Mouse (Mus musculus): ENCODE data around the gene Bspry. TPM values are rescaled to one million over a fixed set of nuclear protein-coding genes. Genes with fewer than 3 reads are reported as not detected.

The Bspry gene
- polyA plus RNA-seq, 1 experiment from 2014 or later, result 0.27 TPM

- ATAC-seq (ENCODE audit: low read depth), result no peak
- peak overlapping the region; percentile 46; the same call in 1 of the 2 replicates for H3K27ac ChIP-seq (ENCODE audit: low read length)
- no peaks in the 10 kb centered on the region for H3K9me3 ChIP-seq (replicated peaks; ENCODE audit: control insufficient read depth, low read length)
- H3K4me3 ChIP-seq (ENCODE audit: low read depth, low read length), result no peak overlapping the region
- peaks cover 9% of the 10 kb centered on the region for H3K36me3 ChIP-seq (ENCODE audit: control insufficient read depth, insufficient read depth)
- H3K27me3 ChIP-seq (ENCODE audit: control insufficient read depth, insufficient read depth, low read depth, low read length), result no peaks in the 10 kb centered on the region
- no peak overlapping the region for H3K9ac ChIP-seq (ENCODE audit: low read depth, low read length)
- H3K4me1 ChIP-seq (ENCODE audit: control insufficient read depth, low read depth, low read length), result peaks cover 25% of the 10 kb centered on the region
- no peak overlapping the region for H3K4me2 ChIP-seq (ENCODE audit: low read depth, low read length)
- 52% methylated on average over 7 of the region's 7 CpGs for WGBS (ENCODE audit: insufficient replicate concordance)
Observed at GRCm38 (mm10) chr4:62502969-62503368, 23.1 kb downstream of the Bspry start.

DNA sequence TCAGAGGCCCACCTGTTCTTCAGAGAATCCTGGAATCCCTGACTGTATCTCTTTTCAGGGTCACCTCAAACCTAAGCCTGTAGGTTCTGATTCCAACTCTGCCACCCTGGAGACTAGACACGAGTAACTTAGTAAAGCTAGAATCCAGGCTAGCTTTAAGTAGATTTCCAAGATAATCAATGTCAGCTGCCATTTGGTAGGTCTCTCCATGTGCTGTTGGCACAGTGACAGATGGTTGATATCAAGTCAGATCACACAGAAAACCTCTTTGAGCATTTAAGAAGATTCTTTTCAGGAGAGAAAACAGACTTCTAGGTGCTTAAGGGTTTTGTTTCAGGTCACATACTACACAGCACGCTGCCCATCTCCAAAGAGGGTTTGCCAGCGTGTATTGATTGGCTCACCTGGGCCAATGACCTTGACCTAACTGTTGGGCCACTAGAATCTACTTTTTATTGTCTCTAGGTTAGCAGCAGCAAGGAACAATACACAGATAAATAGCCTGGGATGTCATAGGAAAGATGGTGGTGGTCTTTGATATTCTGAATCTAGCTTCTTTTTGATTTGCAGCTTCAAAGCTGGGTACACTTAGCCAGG is 23.6 kb downstream of the Bspry start, which contains the start of gene Hdhd3:
TSS of gene Hdhd3 (minus strand) at position 94 of the 597 bp plus-strand sequence.
- Histone ChIP-seq H3K9me3 (replicated peaks; ENCODE audit: control insufficient read depth, low read length) (no peaks in the 10 kb centered on the region), H3K27ac (ENCODE audit: low read length) (peak within 1 kb of the TSS; percentile 51), H3K9ac (ENCODE audit: low read depth, low read length) (peak within 1 kb of the TSS; percentile 77), H3K4me3 (ENCODE audit: low read depth, low read length) (peak within 1 kb of the TSS; percentile 81), H3K27me3 (ENCODE audit: control insufficient read depth, insufficient read depth, low read depth, low read length) (no peaks in the 10 kb centered on the region), H3K4me1 (ENCODE audit: control insufficient read depth, low read depth, low read length) (peaks cover 25% of the 10 kb centered on the region), H3K4me2 (ENCODE audit: low read depth, low read length) (peak within 1 kb of the TSS; percentile 89), H3K36me3 (ENCODE audit: control insufficient read depth, insufficient read depth) (peaks cover 14% of the 10 kb centered on the region)
- 69% methylated on average over 3 of the region's 3 CpGs for WGBS (ENCODE audit: insufficient replicate concordance)
- no peak for ATAC-seq (ENCODE audit: low read depth)

GRCm38 (mm10) chr4:62505991-62506390 is 26.1 kb downstream of the Bspry start:
- Histone ChIP-seq H3K4me2 (ENCODE audit: low read depth, low read length) (no peak overlapping the region), H3K4me1 (ENCODE audit: control insufficient read depth, low read depth, low read length) (peaks cover 30% of the 10 kb centered on the region), H3K9ac (ENCODE audit: low read depth, low read length) (no peak overlapping the region), H3K9me3 (replicated peaks; ENCODE audit: control insufficient read depth, low read length) (no peaks in the 10 kb centered on the region), H3K4me3 (ENCODE audit: low read depth, low read length) (no peak overlapping the region), H3K27ac (ENCODE audit: low read length) (peak overlapping the region; percentile 27; the same call in 1 of the 2 replicates), H3K27me3 (ENCODE audit: control insufficient read depth, insufficient read depth, low read depth, low read length) (no peaks in the 10 kb centered on the region), H3K36me3 (ENCODE audit: control insufficient read depth, insufficient read depth) (peaks cover 39% of the 10 kb centered on the region)
- ATAC-seq (ENCODE audit: low read depth), result no peak
- 73% methylated on average over 3 of the region's 3 CpGs for WGBS (ENCODE audit: insufficient replicate concordance)

DNA sequence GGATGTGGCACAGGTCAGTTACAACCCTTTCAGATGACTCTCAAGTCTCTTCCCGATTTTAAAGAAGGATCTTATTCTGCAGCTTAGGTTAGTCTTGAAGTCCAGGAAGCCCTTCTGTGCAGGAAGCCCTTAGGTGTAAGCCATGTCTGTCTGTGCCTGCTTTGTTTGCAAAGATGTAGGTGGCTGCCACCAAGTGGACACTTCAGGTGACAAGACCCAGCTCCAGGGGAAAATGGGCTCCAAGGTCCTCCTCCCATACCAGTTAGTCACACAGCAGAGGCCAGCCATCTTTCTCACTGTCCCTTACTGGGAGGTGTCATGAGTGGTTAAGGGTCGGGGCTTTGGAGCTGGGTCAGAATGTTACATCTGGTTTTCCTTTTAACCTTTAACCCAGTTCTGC is 26.9 kb downstream of the Bspry start:
- Histone ChIP-seq H3K4me2 (ENCODE audit: low read depth, low read length) (no peak overlapping the region), H3K27me3 (ENCODE audit: control insufficient read depth, insufficient read depth, low read depth, low read length) (no peaks in the 10 kb centered on the region), H3K36me3 (ENCODE audit: control insufficient read depth, insufficient read depth) (peaks cover 47% of the 10 kb centered on the region), H3K9ac (ENCODE audit: low read depth, low read length) (no peak overlapping the region), H3K4me3 (ENCODE audit: low read depth, low read length) (no peak overlapping the region), H3K9me3 (replicated peaks; ENCODE audit: control insufficient read depth, low read length) (no peaks in the 10 kb centered on the region), H3K27ac (ENCODE audit: low read length) (peak overlapping the region; percentile 33), H3K4me1 (ENCODE audit: control insufficient read depth, low read depth, low read length) (peaks cover 33% of the 10 kb centered on the region)
- peak; percentile 20 for ATAC-seq (ENCODE audit: low read depth)
- WGBS (ENCODE audit: insufficient replicate concordance), result 53% methylated on average over 2 of the region's 2 CpGs

DNA sequence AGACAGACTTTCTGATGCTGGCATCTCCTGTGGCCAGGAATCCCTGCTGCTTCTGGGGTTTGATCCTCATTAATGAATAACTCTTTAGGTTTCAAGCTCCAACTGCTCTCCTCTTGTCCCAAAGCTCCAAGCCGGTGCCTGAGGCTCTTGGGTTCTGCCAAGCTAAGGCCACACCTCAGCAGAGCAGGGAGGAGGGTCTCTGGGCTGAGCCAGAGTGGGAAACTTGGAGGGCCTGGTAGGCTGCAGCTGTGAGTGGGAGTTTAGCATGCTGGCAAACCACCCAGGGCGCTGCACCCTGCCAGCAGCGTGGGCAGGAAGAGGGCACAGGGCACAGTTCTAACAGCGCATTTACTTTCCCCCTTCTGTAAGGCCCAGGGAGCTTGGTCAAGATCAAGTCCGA is 29.0 kb downstream of the Bspry start:
- H3K27me3 ChIP-seq (ENCODE audit: control insufficient read depth, insufficient read depth, low read depth, low read length), result no peaks in the 10 kb centered on the region
- WGBS (ENCODE audit: insufficient replicate concordance), result 91% methylated on average over 5 of the region's 5 CpGs
- no peak for ATAC-seq (ENCODE audit: low read depth)
- H3K27ac ChIP-seq (ENCODE audit: low read length), result no peak overlapping the region
- peaks cover 67% of the 10 kb centered on the region for H3K36me3 ChIP-seq (ENCODE audit: control insufficient read depth, insufficient read depth)
- no peaks in the 10 kb centered on the region for H3K9me3 ChIP-seq (replicated peaks; ENCODE audit: control insufficient read depth, low read length)
- H3K9ac ChIP-seq (ENCODE audit: low read depth, low read length), result no peak overlapping the region
- H3K4me2 ChIP-seq (ENCODE audit: low read depth, low read length), result no peak overlapping the region
- H3K4me1 ChIP-seq (ENCODE audit: control insufficient read depth, low read depth, low read length), result peaks cover 41% of the 10 kb centered on the region
- no peak overlapping the region for H3K4me3 ChIP-seq (ENCODE audit: low read depth, low read length)

- no peaks in the 10 kb centered on the region for H3K9me3 ChIP-seq (replicated peaks; ENCODE audit: control insufficient read depth, low read length)
- no peak overlapping the region for H3K27ac ChIP-seq (ENCODE audit: low read length)
- H3K27me3 ChIP-seq (ENCODE audit: control insufficient read depth, insufficient read depth, low read depth, low read length), result no peaks in the 10 kb centered on the region
- peaks cover 73% of the 10 kb centered on the region for H3K36me3 ChIP-seq (ENCODE audit: control insufficient read depth, insufficient read depth)
- ATAC-seq (ENCODE audit: low read depth), result no peak
- H3K4me3 ChIP-seq (ENCODE audit: low read depth, low read length), result no peak overlapping the region
- WGBS (ENCODE audit: insufficient replicate concordance), result 88% methylated on average over 11 of the region's 11 CpGs
- H3K4me1 ChIP-seq (ENCODE audit: control insufficient read depth, low read depth, low read length), result peaks cover 45% of the 10 kb centered on the region
- no peak overlapping the region for H3K4me2 ChIP-seq (ENCODE audit: low read depth, low read length)
- no peak overlapping the region for H3K9ac ChIP-seq (ENCODE audit: low read depth, low read length)
Observed at GRCm38 (mm10) chr4:62509946-62510345, 30.1 kb downstream of the Bspry start.

DNA sequence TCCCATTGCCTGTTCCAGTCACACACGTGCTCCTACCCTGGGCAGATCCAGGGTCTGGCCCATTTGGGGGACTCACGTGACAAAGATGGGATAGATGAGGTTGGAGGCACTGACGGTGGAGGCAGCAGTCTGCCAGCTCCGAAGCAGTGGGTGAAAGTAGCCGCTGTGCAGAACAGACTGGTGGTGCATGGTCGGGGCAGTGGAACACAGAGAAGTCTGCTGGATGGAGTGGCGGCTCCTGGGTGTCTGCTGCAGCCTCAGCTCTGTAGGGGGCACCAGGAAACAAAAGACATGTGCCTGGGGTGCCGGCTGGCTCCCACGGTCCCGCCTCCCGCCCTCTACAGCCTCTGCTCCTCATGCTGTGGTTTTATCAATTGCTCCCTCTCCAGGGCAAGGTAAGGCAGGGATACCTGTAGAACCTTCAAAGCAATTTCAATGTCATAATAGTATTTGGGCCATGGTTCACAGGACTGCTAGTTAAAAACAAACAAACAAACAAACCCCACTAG is 34.2 kb downstream of the Bspry start:
- peaks cover 56% of the 10 kb centered on the region for H3K4me1 ChIP-seq (ENCODE audit: control insufficient read depth, low read depth, low read length)
- peak overlapping the region; percentile 36 for H3K27ac ChIP-seq (ENCODE audit: low read length)
- ATAC-seq (ENCODE audit: low read depth), result no peak
- H3K27me3 ChIP-seq (ENCODE audit: control insufficient read depth, insufficient read depth, low read depth, low read length), result no peaks in the 10 kb centered on the region
- H3K9ac ChIP-seq (ENCODE audit: low read depth, low read length), result peak overlapping the region; percentile 41
- WGBS (ENCODE audit: insufficient replicate concordance), result 56% methylated on average over 11 of the region's 11 CpGs
- H3K4me3 ChIP-seq (ENCODE audit: low read depth, low read length), result peak overlapping the region; percentile 55
- H3K9me3 ChIP-seq (replicated peaks; ENCODE audit: control insufficient read depth, low read length), result no peaks in the 10 kb centered on the region
- H3K4me2 ChIP-seq (ENCODE audit: low read depth, low read length), result peak overlapping the region; percentile 87
- peaks cover 57% of the 10 kb centered on the region for H3K36me3 ChIP-seq (ENCODE audit: control insufficient read depth, insufficient read depth)

- peaks cover 56% of the 10 kb centered on the region for H3K4me1 ChIP-seq (ENCODE audit: control insufficient read depth, low read depth, low read length)
- H3K4me2 ChIP-seq (ENCODE audit: low read depth, low read length), result peak overlapping the region; percentile 87
- H3K9ac ChIP-seq (ENCODE audit: low read depth, low read length), result peak overlapping the region; percentile 91
- H3K9me3 ChIP-seq (replicated peaks; ENCODE audit: control insufficient read depth, low read length), result no peaks in the 10 kb centered on the region
- H3K36me3 ChIP-seq (ENCODE audit: control insufficient read depth, insufficient read depth), result peaks cover 48% of the 10 kb centered on the region
- H3K27me3 ChIP-seq (ENCODE audit: control insufficient read depth, insufficient read depth, low read depth, low read length), result no peaks in the 10 kb centered on the region
- peak overlapping the region; percentile 98 for H3K27ac ChIP-seq (ENCODE audit: low read length)
- H3K4me3 ChIP-seq (ENCODE audit: low read depth, low read length), result peak overlapping the region; percentile 72
- 66% methylated on average over 7 of the region's 7 CpGs for WGBS (ENCODE audit: insufficient replicate concordance)
- no peak for ATAC-seq (ENCODE audit: low read depth)
Observed at GRCm38 (mm10) chr4:62514995-62515394, 35.1 kb downstream of the Bspry start.

- Histone ChIP-seq H3K27me3 (ENCODE audit: control insufficient read depth, insufficient read depth, low read depth, low read length) (no peaks in the 10 kb centered on the region), H3K4me3 (ENCODE audit: low read depth, low read length) (peak overlapping the region; percentile 72), H3K9me3 (replicated peaks; ENCODE audit: control insufficient read depth, low read length) (no peaks in the 10 kb centered on the region), H3K36me3 (ENCODE audit: control insufficient read depth, insufficient read depth) (peaks cover 43% of the 10 kb centered on the region), H3K4me2 (ENCODE audit: low read depth, low read length) (peak overlapping the region; percentile 87), H3K4me1 (ENCODE audit: control insufficient read depth, low read depth, low read length) (peaks cover 56% of the 10 kb centered on the region), H3K9ac (ENCODE audit: low read depth, low read length) (peak overlapping the region; percentile 91), H3K27ac (ENCODE audit: low read length) (peak overlapping the region; percentile 98)
- 0 out of 2 replicates have a peak, but pooled peaks have one; percentile 5 for ATAC-seq (ENCODE audit: low read depth)
- 18% methylated on average over 3 of the region's 3 CpGs for WGBS (ENCODE audit: insufficient replicate concordance)
Observed at GRCm38 (mm10) chr4:62515490-62515889, 35.6 kb downstream of the Bspry start.

Measured in liver, embryonic 16.5 days (tissue).